Mouse (Mus musculus) G1E (cell line): Measurements from ENCODE around the gene Gm10775. TPM values are rescaled to one million over a fixed set of nuclear protein-coding genes. Genes with fewer than 3 reads are reported as not detected.

ENCODE experiments used
- ATAC-seq: 2 replicates; pipeline ENCODE4 v1.8.0; 2016; ENCODE audit warnings: mild to moderate bottlenecking; ENCODE audit not compliant: insufficient number of reproducible peaks, poor library complexity, low FRiP score, severe bottlenecking; ENCODE audit errors: extremely low read depth
- DNase-seq: peaks from one replicate; pipeline ENCODE4 v3.0.0; 2012; ENCODE audit warnings: low spot score
- H3K27me3 ChIP-seq: 2 replicates; pipeline ENCODE4 v1.6.1; 2012; ENCODE audit warnings: mild to moderate bottlenecking, low read length, inconsistent platforms; ENCODE audit not compliant: insufficient read depth
- H3K36me3 ChIP-seq: replicated peaks from 2 replicates; pipeline ENCODE3; 2012; ENCODE audit warnings: mild to moderate bottlenecking, inconsistent platforms
- H3K4me1 ChIP-seq: 2 replicates; pipeline ENCODE4 v1.6.1; 2012; ENCODE audit warnings: low read depth, low read length, inconsistent platforms, mixed read lengths; ENCODE audit not compliant: insufficient read depth
- H3K4me3 ChIP-seq: 2 replicates; pipeline ENCODE4 v1.5.1; 2012; ENCODE audit warnings: low read depth, mild to moderate bottlenecking, inconsistent platforms, low read length, moderate library complexity, mixed read lengths
- H3K9me3 ChIP-seq: replicated peaks from 2 replicates; pipeline ENCODE4 v1.6.1; 2012; ENCODE audit warnings: inconsistent platforms
- CTCF ChIP-seq: IDR thresholded peaks from 2 replicates; pipeline ENCODE4 v1.5.1; 2012; ENCODE audit warnings: low read depth, low read length, inconsistent platforms, mixed read lengths
- GATA1 ChIP-seq: IDR thresholded peaks from 2 replicates; pipeline ENCODE4 v1.6.1; 2012; ENCODE audit warnings: borderline replicate concordance, low read length, inconsistent platforms, mixed read lengths
- GATA2 ChIP-seq: IDR thresholded peaks from 2 replicates; pipeline ENCODE4 v1.6.1; 2012; ENCODE audit warnings: low read depth, low read length, inconsistent platforms, borderline replicate concordance
- POLR2AphosphoS5 ChIP-seq: IDR thresholded peaks from 2 replicates; pipeline ENCODE4 v1.6.1; 2012; ENCODE audit warnings: low read depth, low read length, inconsistent platforms; ENCODE audit not compliant: insufficient replicate concordance
- TAL1 ChIP-seq: conservative IDR thresholded peaks from 2 replicates; pipeline ENCODE4 v1.6.1; 2012; ENCODE audit warnings: low read depth, low read length, inconsistent platforms, mixed read lengths
- polyA plus RNA-seq: library from polyadenylated mRNA; stranded (reverse); fragments of >175 nt; gene quantifications from 2 replicates; pipeline ENCODE4 v1.2.3, GENCODE M21; 2012
- total RNA-seq, 2 experiments: library from RNA; stranded (forward) in 1 of 2; stranded (reverse) in 1 of 2; fragments of 200-1000 nt in 1 of 2; fragments of >200 nt in 1 of 2; fragmentation: Nextera tagmentation in 1 of 2; gene quantifications; 2 replicates each; pipeline ENCODE4 v1.2.3; 2014 to 2017

Gene Gm10775
- total RNA-seq (2014; fragmentation: Nextera tagmentation) (not detected in 2 replicates), total RNA-seq (2017) (0.11 TPM in 1 of 2 replicates, not detected in the other), polyA plus RNA-seq (0.04 and 0.12 TPM in 2 replicates)

DNA sequence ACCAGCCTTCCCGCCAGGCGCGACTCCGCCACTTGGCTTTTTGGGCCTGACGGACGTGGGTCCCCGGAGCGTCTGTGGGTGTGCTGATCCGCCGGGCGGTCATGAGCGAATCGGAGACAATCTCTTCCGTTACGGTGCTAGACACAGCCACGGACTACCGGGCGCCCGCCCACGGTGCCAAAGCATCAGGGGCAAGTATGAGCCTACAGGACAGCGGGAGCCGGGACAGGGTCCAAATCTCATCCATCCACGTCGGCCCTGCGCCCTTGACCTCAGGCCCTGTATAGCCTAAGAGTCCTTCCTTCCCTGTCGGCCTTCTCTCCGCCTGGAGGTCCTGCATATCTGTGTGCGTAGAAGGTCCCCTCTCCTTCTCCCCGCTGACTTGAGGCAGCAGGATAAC lies at the start of gene Gm10775:
Gm10775 (plus strand) TSS at position 301 of the 400 bp plus-strand sequence.
- peak within 1 kb of the TSS; percentile 44; the same call in 1 of the 2 replicates for H3K4me3 ChIP-seq

DNA sequence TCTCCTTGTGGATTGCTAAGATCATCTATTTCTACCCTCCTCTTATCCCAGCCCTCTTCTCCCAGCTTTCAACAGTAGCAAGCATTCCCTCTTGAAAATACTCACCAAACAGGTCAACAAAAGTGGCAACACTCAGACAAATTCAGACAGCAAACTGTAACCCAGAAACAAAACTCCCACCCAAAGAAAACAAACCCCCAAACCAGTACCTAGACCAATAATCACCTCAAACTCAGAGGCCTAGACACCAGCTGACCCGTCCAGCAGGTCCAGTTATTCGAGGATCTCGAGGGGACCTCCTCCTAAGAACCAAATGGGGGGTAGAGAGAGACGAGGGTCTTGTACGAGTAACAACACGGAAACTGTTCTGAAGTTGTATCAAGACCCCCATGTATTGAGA lies 33.4 kb upstream of the Gm10775 start:
- no peaks in the 10 kb centered on the region for H3K36me3 ChIP-seq
- H3K4me3 ChIP-seq: no peak overlapping the region
- H3K9me3 ChIP-seq: no peaks in the 10 kb centered on the region
- ATAC-seq (no peak), DNase-seq (no peak)
- no peaks in the 10 kb centered on the region for H3K27me3 ChIP-seq
- TF ChIP-seq POLR2AphosphoS5: no peak
- no peak for TF ChIP-seq CTCF
- TF ChIP-seq TAL1: no peak
- no peak for TF ChIP-seq GATA1
- TF ChIP-seq GATA2: no peak
- peaks cover 3% of the 10 kb centered on the region for H3K4me1 ChIP-seq

More for the DNA sequence above, at the start of gene Gm10775:
- peaks cover 53% of the 10 kb centered on the region for H3K36me3 ChIP-seq
- DNase-seq (no peak), ATAC-seq (no peak)
- H3K27me3 ChIP-seq: no peaks in the 10 kb centered on the region
- no peaks in the 10 kb centered on the region for H3K4me1 ChIP-seq
- TF ChIP-seq GATA1 (no peak), TAL1 (no peak), GATA2 (no peak), POLR2AphosphoS5 (no peak), CTCF (no peak)
- peaks cover 68% of the 10 kb centered on the region for H3K9me3 ChIP-seq

DNA sequence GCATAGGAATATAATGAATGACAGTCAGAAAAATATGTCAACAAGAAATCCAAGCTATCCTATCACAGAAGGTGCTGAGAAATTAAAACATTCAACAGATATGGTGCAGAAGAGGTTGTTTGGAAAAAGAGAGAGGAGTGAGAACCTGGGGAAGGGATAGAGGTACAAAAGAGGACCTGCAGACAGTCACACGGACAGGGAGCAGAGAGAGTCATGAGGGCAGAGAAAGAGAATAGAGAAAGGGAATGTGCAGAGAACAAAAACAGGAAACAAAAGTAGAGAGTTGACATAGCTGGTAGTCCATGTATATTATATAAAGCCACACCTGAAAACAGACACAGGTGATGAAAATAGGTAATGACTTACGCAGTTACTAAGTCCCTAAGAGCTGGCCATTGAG lies 32.7 kb upstream of the Gm10775 start:
- Histone ChIP-seq H3K27me3 (no peaks in the 10 kb centered on the region), H3K36me3 (no peaks in the 10 kb centered on the region), H3K4me1 (peaks cover 3% of the 10 kb centered on the region), H3K4me3 (no peak overlapping the region), H3K9me3 (no peaks in the 10 kb centered on the region)
- no peak for ATAC-seq
- TF ChIP-seq GATA2: no peak
- no peak for TF ChIP-seq POLR2AphosphoS5
- no peak for TF ChIP-seq GATA1
- no peak for TF ChIP-seq TAL1
- no peak for TF ChIP-seq CTCF
- no peak for DNase-seq

DNA sequence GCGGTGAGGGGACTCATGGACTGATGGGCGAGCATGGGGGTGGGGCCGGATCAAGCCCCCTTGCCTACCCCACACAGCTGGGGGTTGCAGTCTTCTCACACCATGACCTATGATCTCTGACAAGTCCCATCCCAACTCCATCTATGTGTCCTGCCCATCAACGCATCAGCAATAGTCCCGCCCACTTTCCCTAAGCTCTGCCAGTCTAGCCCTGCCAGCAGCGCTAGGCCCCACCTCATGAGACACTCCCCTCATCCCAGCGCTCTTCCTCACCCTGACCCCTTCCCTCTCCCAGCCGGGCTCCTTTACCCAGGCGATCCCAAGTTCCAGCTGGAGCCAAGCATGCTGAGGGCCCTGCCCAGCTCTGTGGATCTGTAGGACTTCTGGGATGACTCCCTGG lies 22.1 kb upstream of the Gm10775 start:
- Histone ChIP-seq H3K9me3 (peaks cover 12% of the 10 kb centered on the region), H3K4me3 (no peak overlapping the region), H3K27me3 (no peaks in the 10 kb centered on the region; the same call in 1 of the 2 replicates), H3K4me1 (peaks cover 21% of the 10 kb centered on the region), H3K36me3 (no peaks in the 10 kb centered on the region)
- ATAC-seq (no peak), DNase-seq (no peak)
- TF ChIP-seq TAL1 (no peak), GATA2 (no peak), CTCF (no peak), POLR2AphosphoS5 (no peak), GATA1 (no peak)

DNA sequence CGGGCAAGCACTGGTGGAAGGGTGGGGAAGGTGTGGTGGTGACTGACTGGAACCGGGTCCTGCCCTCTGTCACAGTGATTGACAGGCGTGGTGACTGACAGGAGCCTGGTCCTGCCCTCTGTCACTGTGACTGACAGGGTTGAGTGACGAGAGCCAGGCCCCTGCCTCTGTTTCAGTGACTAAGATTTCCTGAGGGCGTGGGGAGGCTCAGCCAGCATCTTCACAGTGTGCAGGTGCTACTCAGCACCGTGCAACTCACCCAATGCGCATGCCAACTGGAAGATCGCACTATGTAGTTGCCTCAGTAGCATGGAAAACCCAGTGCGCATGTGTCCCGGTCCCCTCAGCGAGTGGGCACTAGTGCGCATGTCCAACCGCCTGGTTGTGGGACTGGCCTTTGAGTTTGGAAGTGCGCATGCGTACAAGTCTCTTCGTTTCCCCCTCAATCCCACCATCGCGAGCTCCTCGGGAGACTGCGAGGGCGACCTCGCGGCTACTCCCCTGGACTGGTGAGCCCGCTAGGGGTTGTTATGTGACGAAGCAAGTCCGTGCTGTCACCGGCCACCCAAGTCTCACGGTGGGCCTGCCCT lies 18.7 kb upstream of the Gm10775 start:
- Histone ChIP-seq H3K4me3 (peak overlapping the region; percentile 97), H3K9me3 (peaks cover 31% of the 10 kb centered on the region), H3K4me1 (peaks cover 28% of the 10 kb centered on the region), H3K36me3 (peaks cover 24% of the 10 kb centered on the region), H3K27me3 (no peaks in the 10 kb centered on the region; the same call in 1 of the 2 replicates)
- DNase-seq (peak; percentile 84), ATAC-seq (peak; percentile 75)
- TF ChIP-seq GATA2: no peak
- TF ChIP-seq CTCF: no peak
- TF ChIP-seq POLR2AphosphoS5: no peak
- TF ChIP-seq GATA1: no peak
- TF ChIP-seq TAL1: no peak

DNA sequence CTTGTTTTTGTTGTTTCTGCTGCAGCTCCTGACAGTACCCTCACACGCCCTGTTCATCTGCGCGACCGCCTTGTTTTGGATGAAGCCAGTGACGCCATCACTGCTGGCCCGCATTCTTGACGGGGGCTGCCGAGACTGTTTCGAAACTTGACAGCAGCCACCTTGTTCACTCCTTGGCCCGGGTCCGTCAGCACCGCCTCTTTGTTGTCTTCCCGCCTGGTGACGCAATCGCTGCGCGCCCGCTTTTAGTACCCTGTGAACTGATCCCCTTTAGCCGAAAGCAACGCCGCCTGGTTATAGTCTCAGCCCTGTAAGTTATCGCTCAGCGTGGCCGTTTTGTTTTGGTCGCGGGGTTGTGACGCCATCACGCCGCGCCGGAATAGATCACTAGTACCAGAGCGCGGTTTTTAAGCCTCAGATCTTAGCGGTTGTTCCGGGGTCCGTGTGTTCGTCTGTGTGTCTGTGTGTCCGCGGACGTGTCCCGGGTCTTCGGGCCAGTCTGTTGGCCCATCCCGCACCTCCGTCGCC lies 18.2 kb upstream of the Gm10775 start:
- no peaks in the 10 kb centered on the region; the same call in 1 of the 2 replicates for H3K27me3 ChIP-seq
- peaks cover 36% of the 10 kb centered on the region for H3K9me3 ChIP-seq
- ATAC-seq (peak; percentile 56), DNase-seq (peak; percentile 72)
- peak overlapping the region; percentile 97 for H3K4me3 ChIP-seq
- TF ChIP-seq POLR2AphosphoS5 (no peak), GATA1 (no peak), GATA2 (no peak), TAL1 (no peak), CTCF (no peak)
- peaks cover 30% of the 10 kb centered on the region for H3K36me3 ChIP-seq
- H3K4me1 ChIP-seq: peaks cover 28% of the 10 kb centered on the region
